Mouse (Mus musculus): ENCODE measurements around the gene Cul9. TPM values are rescaled to one million over a fixed set of nuclear protein-coding genes. Genes with fewer than 3 reads are reported as not detected.
A peak's percentile ranks its signal among the peaks of the same experiment; 100 is the strongest.

The Cul9 gene
- polyA plus RNA-seq, 1 experiment from 2014 or later: 9.8 TPM

GRCm38 (mm10) chr17:46552151-46552550 lies 6.0 kb upstream of the Cul9 start:
- H3K9ac ChIP-seq: 0 out of 2 replicates have a peak overlapping the region, but pooled peaks have one; percentile 26
- H3K4me2 ChIP-seq: peak overlapping the region; percentile 94
- 87% methylated on average over 7 of the region's 7 CpGs for WGBS

GRCm38 (mm10) chr17:46551369-46551768 lies 5.2 kb upstream of the Cul9 start:
- Histone ChIP-seq H3K4me3 (no peak overlapping the region), H3K27me3 (peaks cover 16% of the 10 kb centered on the region), H3K9ac (no peak overlapping the region), H3K4me1 (peaks cover 40% of the 10 kb centered on the region), H3K4me2 (no peak overlapping the region), H3K9me3 (replicated peaks) (no peaks in the 10 kb centered on the region), H3K27ac (no peak overlapping the region), H3K36me3 (ENCODE audit: poor library complexity, severe bottlenecking) (peaks cover 45% of the 10 kb centered on the region)
- ATAC-seq: no peak
- WGBS: 96% methylated on average over 6 of the region's 6 CpGs

More at GRCm38 (mm10) chr17:46552151-46552550, 6.0 kb upstream of the Cul9 start:
- ATAC-seq: no peak
- no peak overlapping the region for H3K27ac ChIP-seq
- no peak overlapping the region; the same call in 1 of the 2 replicates for H3K4me3 ChIP-seq
- H3K4me1 ChIP-seq: peaks cover 39% of the 10 kb centered on the region
- no peaks in the 10 kb centered on the region for H3K9me3 ChIP-seq (replicated peaks)
- peaks cover 45% of the 10 kb centered on the region for H3K36me3 ChIP-seq (ENCODE audit: poor library complexity, severe bottlenecking)
- H3K27me3 ChIP-seq: peaks cover 9% of the 10 kb centered on the region

- H3K9me3 ChIP-seq (replicated peaks): no peaks in the 10 kb centered on the region
- no peak for ATAC-seq
- no peak overlapping the region for H3K4me3 ChIP-seq
- peaks cover 45% of the 10 kb centered on the region for H3K36me3 ChIP-seq (ENCODE audit: poor library complexity, severe bottlenecking)
- peaks cover 44% of the 10 kb centered on the region for H3K4me1 ChIP-seq
- 91% methylated on average over 7 of the region's 7 CpGs for WGBS
- H3K27ac ChIP-seq: no peak overlapping the region
- no peak overlapping the region for H3K4me2 ChIP-seq
- H3K27me3 ChIP-seq: peaks cover 16% of the 10 kb centered on the region
- H3K9ac ChIP-seq: no peak overlapping the region
Observed at GRCm38 (mm10) chr17:46550904-46551303, 4.7 kb upstream of the Cul9 start.

GRCm38 (mm10) chr17:46549642-46550041 lies 3.5 kb upstream of the Cul9 start:
- H3K4me3 ChIP-seq: no peak overlapping the region
- 93% methylated on average over 9 of the region's 9 CpGs for WGBS
- H3K4me1 ChIP-seq: peaks cover 47% of the 10 kb centered on the region

GRCm38 (mm10) chr17:46549193-46549592 lies 3.0 kb upstream of the Cul9 start:
- 18% methylated on average over 8 of the region's 8 CpGs for WGBS
- no peaks in the 10 kb centered on the region for H3K9me3 ChIP-seq (replicated peaks)
- peaks cover 42% of the 10 kb centered on the region for H3K4me1 ChIP-seq
- ATAC-seq: no peak
- H3K36me3 ChIP-seq (ENCODE audit: poor library complexity, severe bottlenecking): peaks cover 45% of the 10 kb centered on the region
- H3K27ac ChIP-seq: no peak overlapping the region
- H3K4me3 ChIP-seq: no peak overlapping the region
- peaks cover 16% of the 10 kb centered on the region for H3K27me3 ChIP-seq
- H3K4me2 ChIP-seq: no peak overlapping the region
- no peak overlapping the region for H3K9ac ChIP-seq

More at GRCm38 (mm10) chr17:46549642-46550041, 3.5 kb upstream of the Cul9 start:
- peaks cover 16% of the 10 kb centered on the region for H3K27me3 ChIP-seq
- H3K27ac ChIP-seq: no peak overlapping the region
- peaks cover 45% of the 10 kb centered on the region for H3K36me3 ChIP-seq (ENCODE audit: poor library complexity, severe bottlenecking)
- ATAC-seq: no peak
- no peaks in the 10 kb centered on the region for H3K9me3 ChIP-seq (replicated peaks)
- H3K9ac ChIP-seq: no peak overlapping the region
- H3K4me2 ChIP-seq: no peak overlapping the region

- no peaks in the 10 kb centered on the region for H3K9me3 ChIP-seq (replicated peaks)
- peaks cover 16% of the 10 kb centered on the region for H3K27me3 ChIP-seq
- WGBS: 47% methylated on average over 11 of the region's 11 CpGs
- peaks cover 38% of the 10 kb centered on the region for H3K4me1 ChIP-seq
- no peak overlapping the region for H3K9ac ChIP-seq
- ATAC-seq: no peak
- no peak overlapping the region for H3K4me3 ChIP-seq
- no peak overlapping the region for H3K4me2 ChIP-seq
- peaks cover 45% of the 10 kb centered on the region for H3K36me3 ChIP-seq (ENCODE audit: poor library complexity, severe bottlenecking)
- no peak overlapping the region for H3K27ac ChIP-seq
Observed at GRCm38 (mm10) chr17:46548741-46549140, 2.6 kb upstream of the Cul9 start.

- 16% methylated on average over 3 of the region's 3 CpGs for WGBS
- H3K9ac ChIP-seq: no peak overlapping the region
- peaks cover 45% of the 10 kb centered on the region for H3K36me3 ChIP-seq (ENCODE audit: poor library complexity, severe bottlenecking)
Observed at GRCm38 (mm10) chr17:46547923-46548322, 1.7 kb upstream of the Cul9 start.

GRCm38 (mm10) chr17:46546995-46547394 lies 807 bp upstream of the Cul9 start:
- H3K4me3 ChIP-seq: no peak overlapping the region

More at GRCm38 (mm10) chr17:46547923-46548322, 1.7 kb upstream of the Cul9 start:
- Histone ChIP-seq H3K27me3 (peaks cover 16% of the 10 kb centered on the region), H3K4me2 (no peak overlapping the region), H3K9me3 (replicated peaks) (no peaks in the 10 kb centered on the region), H3K4me1 (peaks cover 30% of the 10 kb centered on the region), H3K4me3 (no peak overlapping the region), H3K27ac (no peak overlapping the region)
- no peak for ATAC-seq

GRCm38 (mm10) chr17:46546591-46546990 lies 403 bp upstream of the Cul9 start:
- Histone ChIP-seq H3K27ac (no peak overlapping the region), H3K4me1 (peaks cover 18% of the 10 kb centered on the region), H3K27me3 (peaks cover 16% of the 10 kb centered on the region), H3K4me2 (peak overlapping the region; percentile 90), H3K9me3 (replicated peaks) (no peaks in the 10 kb centered on the region), H3K9ac (peak overlapping the region; percentile 89), H3K4me3 (peak overlapping the region; percentile 72), H3K36me3 (ENCODE audit: poor library complexity, severe bottlenecking) (peaks cover 41% of the 10 kb centered on the region)
- WGBS: 7% methylated on average over 7 of the region's 7 CpGs
- peak; percentile 14; the same call in 1 of the 2 replicates for ATAC-seq

More at GRCm38 (mm10) chr17:46546995-46547394, 807 bp upstream of the Cul9 start:
- 7% methylated on average over 8 of the region's 8 CpGs for WGBS
- Histone ChIP-seq H3K9ac (no peak overlapping the region), H3K4me2 (peak overlapping the region; percentile 90), H3K36me3 (ENCODE audit: poor library complexity, severe bottlenecking) (peaks cover 42% of the 10 kb centered on the region), H3K9me3 (replicated peaks) (no peaks in the 10 kb centered on the region), H3K4me1 (peaks cover 20% of the 10 kb centered on the region), H3K27ac (no peak overlapping the region), H3K27me3 (peaks cover 16% of the 10 kb centered on the region)
- no peak for ATAC-seq

GRCm38 (mm10) chr17:46543661-46544060 lies 2.5 kb downstream of the Cul9 start:
- Histone ChIP-seq H3K4me2 (no peak overlapping the region), H3K4me1 (peaks cover 18% of the 10 kb centered on the region), H3K9ac (no peak overlapping the region), H3K4me3 (no peak overlapping the region), H3K36me3 (ENCODE audit: poor library complexity, severe bottlenecking) (peaks cover 31% of the 10 kb centered on the region), H3K27me3 (peaks cover 16% of the 10 kb centered on the region), H3K9me3 (replicated peaks) (no peaks in the 10 kb centered on the region), H3K27ac (no peak overlapping the region)
- whole genome bisulfite sequencing: 92% methylated on average over 12 of the region's 12 CpGs
- ATAC-seq: no peak

GRCm38 (mm10) chr17:46525579-46526307 lies 20.4 kb downstream of the Cul9 start:
- peaks cover 17% of the 10 kb centered on the region for H3K27me3 ChIP-seq
- no peak overlapping the region for H3K4me3 ChIP-seq
- ATAC-seq: peak; percentile 69
- H3K4me2 ChIP-seq: no peak overlapping the region
- H3K4me1 ChIP-seq: peaks cover 3% of the 10 kb centered on the region; the same call in 1 of the 2 replicates
- H3K9ac ChIP-seq: no peak overlapping the region
- 32% methylated on average over 12 of the region's 12 CpGs for WGBS
- H3K9me3 ChIP-seq (replicated peaks): no peaks in the 10 kb centered on the region
- H3K27ac ChIP-seq: no peak overlapping the region
- H3K36me3 ChIP-seq (ENCODE audit: poor library complexity, severe bottlenecking): peaks cover 28% of the 10 kb centered on the region

- ATAC-seq: no peak
- Histone ChIP-seq H3K4me3 (no peak overlapping the region), H3K9ac (no peak overlapping the region), H3K27ac (no peak overlapping the region), H3K9me3 (replicated peaks) (no peaks in the 10 kb centered on the region), H3K4me2 (no peak overlapping the region), H3K36me3 (ENCODE audit: poor library complexity, severe bottlenecking) (peaks cover 28% of the 10 kb centered on the region), H3K27me3 (peaks cover 24% of the 10 kb centered on the region), H3K4me1 (peaks cover 5% of the 10 kb centered on the region; the same call in 1 of the 2 replicates)
- 88% methylated on average over 10 of the region's 10 CpGs for WGBS
Observed at GRCm38 (mm10) chr17:46525065-46525464, 21.1 kb downstream of the Cul9 start.
